Mouse (Mus musculus): ENCODE measurements at regions not wholly inside any gene's neighbourhood (a gene's known extent, or its start where the extent isn't known, plus 50 kb on each side); places are given as distances from the start of the nearest gene placed in this dataset.

- Histone ChIP-seq H3K27me3 (ENCODE audit: insufficient read depth, low read length) (no peaks in the 10 kb centered on the region), H3K9ac (no peak overlapping the region), H3K4me3 (ENCODE audit: low read depth, low read length) (no peak overlapping the region), H3K4me1 (ENCODE audit: insufficient read depth) (peaks cover 7% of the 10 kb centered on the region; the same call in 1 of the 2 replicates), H3K27ac (ENCODE audit: low read depth, low read length) (no peak overlapping the region), H3K36me3 (ENCODE audit: insufficient read depth) (no peaks in the 10 kb centered on the region), H3K9me3 (ENCODE audit: low read length) (no peaks in the 10 kb centered on the region), H3K4me2 (ENCODE audit: low read depth) (no peak overlapping the region)
- ATAC-seq (no peak), DNase-seq (no peak)
- 95% methylated on average over 3 of the region's 3 CpGs for WGBS
- TF ChIP-seq CTCF (IDR thresholded peaks at IDR 0.05; ENCODE audit: low read depth), result no peak
These were observed 332.6 kb downstream of the Fam49a start for GRCm38 (mm10) chr12:12594567-12594966.

DNA sequence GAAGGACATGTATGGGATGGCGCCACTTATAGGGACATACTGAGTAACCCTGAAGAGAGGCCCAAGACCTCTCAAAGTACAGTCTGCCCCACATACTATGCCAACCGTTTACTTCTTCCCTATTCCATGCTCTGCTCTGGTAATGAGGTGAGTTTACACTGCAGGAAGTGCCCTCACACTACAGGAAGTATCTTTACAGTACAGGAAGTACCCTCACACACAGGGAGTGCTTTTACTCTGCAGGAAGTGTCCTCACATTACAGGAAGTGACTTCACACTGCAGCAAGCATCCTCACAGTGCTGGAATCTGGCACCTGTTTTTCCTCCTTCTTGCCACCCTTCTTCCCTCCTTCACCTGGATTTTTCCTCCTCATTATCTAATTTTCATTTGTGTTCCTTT lies 331.4 kb downstream of the Fam49a start:
- Histone ChIP-seq H3K36me3 (ENCODE audit: insufficient read depth) (no peaks in the 10 kb centered on the region), H3K4me3 (ENCODE audit: low read depth, low read length) (no peak overlapping the region), H3K9ac (no peak overlapping the region), H3K27ac (ENCODE audit: low read depth, low read length) (no peak overlapping the region), H3K4me2 (ENCODE audit: low read depth) (no peak overlapping the region), H3K9me3 (ENCODE audit: low read length) (no peaks in the 10 kb centered on the region), H3K27me3 (ENCODE audit: insufficient read depth, low read length) (no peaks in the 10 kb centered on the region), H3K4me1 (ENCODE audit: insufficient read depth) (peaks cover 7% of the 10 kb centered on the region; the same call in 1 of the 2 replicates)
- ATAC-seq, result no peak
- WGBS, result 91% methylated on average over 2 of the region's 2 CpGs
- no peak for DNase-seq
- TF ChIP-seq CTCF (IDR thresholded peaks at IDR 0.05; ENCODE audit: low read depth), result no peak

GRCm38 (mm10) chr12:12590753-12591291 lies 328.9 kb downstream of the Fam49a start:
- Histone ChIP-seq H3K4me3 (ENCODE audit: low read depth, low read length) (no peak overlapping the region), H3K4me2 (ENCODE audit: low read depth) (no peak overlapping the region), H3K36me3 (ENCODE audit: insufficient read depth) (no peaks in the 10 kb centered on the region), H3K9ac (peak overlapping the region; percentile 22; the same call in 1 of the 2 replicates), H3K9me3 (ENCODE audit: low read length) (no peaks in the 10 kb centered on the region), H3K27me3 (ENCODE audit: insufficient read depth, low read length) (no peaks in the 10 kb centered on the region), H3K4me1 (ENCODE audit: insufficient read depth) (peaks cover 7% of the 10 kb centered on the region; the same call in 1 of the 2 replicates), H3K27ac (ENCODE audit: low read depth, low read length) (peak overlapping the region; percentile 81)
- ATAC-seq, result peak; percentile 98
- no peak for TF ChIP-seq CTCF (IDR thresholded peaks at IDR 0.05; ENCODE audit: low read depth)
- peak; percentile 74 for DNase-seq
- 23% methylated on average over 8 of the region's 8 CpGs for WGBS

DNA sequence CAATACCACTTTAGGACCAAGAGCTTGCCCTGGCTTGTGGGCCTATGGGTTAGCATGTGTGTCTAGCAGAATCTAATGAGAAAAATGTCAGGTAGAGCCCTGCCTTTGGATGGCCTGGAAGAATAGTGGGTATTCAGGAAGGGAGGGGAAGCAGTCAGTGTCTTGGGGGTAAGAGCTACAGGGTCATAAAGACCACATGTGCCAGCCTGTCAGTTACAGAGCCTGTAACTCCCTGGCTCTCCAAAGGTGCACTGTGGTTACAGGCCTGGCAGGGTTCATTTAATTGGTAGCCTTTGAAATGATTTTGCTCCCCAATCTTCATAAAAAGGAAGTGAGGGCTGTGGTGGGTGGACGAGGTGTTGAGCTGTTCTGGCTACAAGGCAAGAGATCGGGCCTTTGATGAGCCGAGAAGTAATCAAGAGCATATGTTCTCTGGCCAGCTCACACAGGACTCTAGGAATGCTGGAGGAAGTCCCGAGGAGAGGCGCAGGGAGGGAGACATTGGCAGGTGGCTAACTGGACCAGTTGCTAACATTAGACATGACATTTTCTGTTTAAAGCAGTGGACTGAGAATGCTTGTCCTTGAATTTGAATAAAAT lies 326.9 kb downstream of the Fam49a start:
- no peak overlapping the region for H3K9ac ChIP-seq
- H3K36me3 ChIP-seq (ENCODE audit: insufficient read depth), result no peaks in the 10 kb centered on the region
- 85% methylated on average over 5 of the region's 5 CpGs for WGBS
- no peak overlapping the region for H3K4me2 ChIP-seq (ENCODE audit: low read depth)
- no peaks in the 10 kb centered on the region for H3K9me3 ChIP-seq (ENCODE audit: low read length)
- peaks cover 7% of the 10 kb centered on the region; the same call in 1 of the 2 replicates for H3K4me1 ChIP-seq (ENCODE audit: insufficient read depth)
- no peak overlapping the region for H3K27ac ChIP-seq (ENCODE audit: low read depth, low read length)
- H3K4me3 ChIP-seq (ENCODE audit: low read depth, low read length), result no peak overlapping the region
- TF ChIP-seq CTCF (IDR thresholded peaks at IDR 0.05; ENCODE audit: low read depth), result no peak
- H3K27me3 ChIP-seq (ENCODE audit: insufficient read depth, low read length), result no peaks in the 10 kb centered on the region
- ATAC-seq (no peak), DNase-seq (no peak)

DNA sequence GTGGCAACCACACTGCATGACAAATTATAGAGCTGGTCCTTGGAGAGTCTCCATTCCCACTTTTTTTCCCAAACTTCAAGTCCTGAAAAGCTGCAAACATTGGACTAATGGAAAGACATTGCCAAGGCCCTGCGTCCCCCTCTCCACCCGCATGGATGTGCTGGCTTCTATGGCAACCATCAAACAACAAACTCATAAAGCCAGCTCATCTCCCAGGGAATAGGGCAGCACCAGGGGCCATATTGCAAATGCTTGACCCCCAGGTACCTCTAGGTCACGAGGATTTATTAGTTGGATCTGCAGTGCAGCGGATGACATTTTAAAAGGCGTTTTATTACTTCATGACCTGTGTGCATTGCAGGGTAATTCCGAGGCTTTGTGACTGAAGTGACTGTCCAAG lies 324.5 kb downstream of the Fam49a start:
- no peak for DNase-seq
- Histone ChIP-seq H3K9ac (no peak overlapping the region), H3K4me2 (ENCODE audit: low read depth) (no peak overlapping the region), H3K9me3 (ENCODE audit: low read length) (no peaks in the 10 kb centered on the region), H3K27ac (ENCODE audit: low read depth, low read length) (no peak overlapping the region), H3K36me3 (ENCODE audit: insufficient read depth) (no peaks in the 10 kb centered on the region), H3K4me1 (ENCODE audit: insufficient read depth) (peaks cover 11% of the 10 kb centered on the region; the same call in 1 of the 2 replicates), H3K4me3 (ENCODE audit: low read depth, low read length) (no peak overlapping the region), H3K27me3 (ENCODE audit: insufficient read depth, low read length) (no peaks in the 10 kb centered on the region)
- no peak for ATAC-seq
- no peak for TF ChIP-seq CTCF (IDR thresholded peaks at IDR 0.05; ENCODE audit: low read depth)
- WGBS, result 91% methylated on average over 6 of the region's 6 CpGs

GRCm38 (mm10) chr12:12581271-12582186 lies 319.6 kb downstream of the Fam49a start:
- no peaks in the 10 kb centered on the region for H3K9me3 ChIP-seq (ENCODE audit: low read length)
- no peak overlapping the region for H3K9ac ChIP-seq
- no peak overlapping the region for H3K27ac ChIP-seq (ENCODE audit: low read depth, low read length)
- H3K27me3 ChIP-seq (ENCODE audit: insufficient read depth, low read length), result no peaks in the 10 kb centered on the region
- H3K4me2 ChIP-seq (ENCODE audit: low read depth), result no peak overlapping the region
- peak; percentile 58 for ATAC-seq
- 15% methylated on average over 19 of the region's 19 CpGs for WGBS
- no peak for DNase-seq
- no peaks in the 10 kb centered on the region for H3K36me3 ChIP-seq (ENCODE audit: insufficient read depth)
- no peak overlapping the region for H3K4me3 ChIP-seq (ENCODE audit: low read depth, low read length)
- H3K4me1 ChIP-seq (ENCODE audit: insufficient read depth), result peaks cover 24% of the 10 kb centered on the region
- TF ChIP-seq CTCF (IDR thresholded peaks at IDR 0.05; ENCODE audit: low read depth), result no peak

DNA sequence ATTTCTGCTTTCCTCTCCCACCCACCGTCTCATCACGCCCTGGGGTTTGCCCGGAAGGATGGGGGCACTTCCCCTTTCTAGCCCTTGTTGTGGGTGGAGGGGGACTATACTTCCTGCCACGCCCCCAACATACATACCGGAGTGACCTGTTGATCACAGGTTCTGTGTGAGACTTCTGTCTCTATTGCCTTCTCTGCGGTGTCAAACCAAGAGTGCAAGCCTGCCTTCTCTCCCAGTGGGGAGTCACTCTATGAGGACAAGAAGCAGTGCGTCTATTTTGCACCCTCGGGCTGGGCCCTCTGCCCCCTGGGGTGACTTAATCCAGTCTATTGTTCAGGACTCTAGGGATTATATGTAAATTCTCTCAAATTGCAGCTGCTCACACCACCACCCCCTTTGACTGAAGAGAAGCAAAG lies 318.8 kb downstream of the Fam49a start:
- Histone ChIP-seq H3K4me3 (ENCODE audit: low read depth, low read length) (no peak overlapping the region), H3K36me3 (ENCODE audit: insufficient read depth) (no peaks in the 10 kb centered on the region), H3K9me3 (ENCODE audit: low read length) (no peaks in the 10 kb centered on the region), H3K27me3 (ENCODE audit: insufficient read depth, low read length) (no peaks in the 10 kb centered on the region), H3K9ac (no peak overlapping the region), H3K27ac (ENCODE audit: low read depth, low read length) (no peak overlapping the region), H3K4me2 (ENCODE audit: low read depth) (no peak overlapping the region), H3K4me1 (ENCODE audit: insufficient read depth) (peaks cover 24% of the 10 kb centered on the region)
- no peak for ATAC-seq
- WGBS, result 7% methylated on average over 8 of the region's 8 CpGs
- no peak for DNase-seq
- TF ChIP-seq CTCF (IDR thresholded peaks at IDR 0.05; ENCODE audit: low read depth), result no peak

Measured in forebrain, postnatal 0 days (tissue).